Mouse (Mus musculus) bone marrow, adult 2 months (tissue): ENCODE data around the gene Jmy.

Experiments
- CTCF ChIP-seq: fragments of 200-500 bp; IDR thresholded peaks from 2 replicates; pipeline ENCODE4 v1.5.1; 2011; ENCODE audit warnings: low read length, control low read depth; ENCODE audit not compliant: control insufficient read depth, insufficient read depth
- POLR2A ChIP-seq: fragments of 200-500 bp; IDR thresholded peaks from 2 replicates; pipeline ENCODE4 v1.6.1; 2011; ENCODE audit warnings: low read depth, mild to moderate bottlenecking, control low read depth, low read length, borderline replicate concordance; ENCODE audit not compliant: control insufficient read depth

- no peak for TF ChIP-seq CTCF
- no peak for TF ChIP-seq POLR2A
Measured at GRCm38 (mm10) chr13:93380399-93381063, 119.1 kb downstream of the Jmy start.
